Mouse (Mus musculus): ENCODE data around the gene Crebl2.
A peak's percentile ranks its signal among the peaks of the same experiment; 100 is the strongest.

Crebl2 gene

DNA sequence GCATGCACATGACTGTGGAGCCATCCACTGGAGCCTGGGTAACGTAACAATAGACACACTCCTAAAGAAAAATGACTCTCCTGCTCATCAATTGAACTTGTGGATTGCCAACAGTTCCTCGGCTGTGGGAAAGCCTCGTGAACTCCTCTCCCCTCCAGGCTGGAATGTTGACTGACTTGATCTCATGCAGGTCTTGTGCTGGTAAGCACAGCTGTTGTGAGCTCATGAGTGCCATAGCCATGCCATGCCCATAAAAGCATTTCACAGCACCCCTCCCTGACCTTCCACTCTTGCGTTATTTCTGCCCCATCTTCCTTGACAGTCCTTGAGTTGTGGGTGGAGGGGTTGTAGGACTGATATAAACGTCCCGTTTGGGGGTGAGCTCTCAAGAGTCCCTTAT is 9.5 kb upstream of the Crebl2 start:
- no peak for DNase-seq (ENCODE audit: low spot score)

DNA sequence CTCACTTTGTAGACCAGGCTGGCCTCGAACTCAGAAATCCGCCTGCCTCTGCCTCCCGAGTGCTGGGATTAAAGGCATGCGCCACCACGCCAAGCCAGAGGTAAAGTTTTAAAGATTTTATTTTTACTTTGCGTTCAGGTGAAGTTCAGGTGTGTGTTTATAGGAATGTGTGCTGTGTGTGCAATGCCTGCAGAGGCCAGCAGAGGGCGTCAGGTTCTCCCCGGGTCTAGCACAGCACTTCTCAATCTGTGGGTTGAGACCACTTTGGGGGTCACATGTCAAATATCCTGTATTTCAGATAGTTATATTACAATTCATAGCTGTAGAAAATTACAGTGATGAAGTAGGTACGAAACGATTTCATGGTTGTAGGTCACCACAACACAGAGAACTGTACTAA is 7.1 kb upstream of the Crebl2 start:
- DNase-seq (ENCODE audit: low spot score), result no peak

DNA sequence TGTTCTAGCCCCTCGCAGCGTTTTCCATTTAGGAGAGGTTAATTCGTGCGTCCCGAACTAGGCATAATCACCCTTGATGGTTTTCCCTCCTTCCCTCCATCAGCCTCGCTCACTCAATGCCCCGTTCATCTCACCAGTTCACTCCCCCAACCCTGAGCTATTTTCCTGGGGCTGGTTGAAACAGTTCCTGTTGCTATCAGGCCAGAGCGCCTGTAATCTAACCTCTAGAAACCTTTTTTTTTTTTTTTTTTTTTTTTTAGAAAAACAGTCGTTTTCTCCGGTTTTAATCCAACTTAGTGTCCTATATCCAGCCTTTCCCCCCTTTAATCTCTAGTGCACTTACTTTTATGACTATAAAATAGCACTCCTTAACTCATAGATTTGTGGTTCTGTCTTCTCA is 822 bp downstream of the Crebl2 start:
- DNase-seq (ENCODE audit: low spot score), result no peak

DNA sequence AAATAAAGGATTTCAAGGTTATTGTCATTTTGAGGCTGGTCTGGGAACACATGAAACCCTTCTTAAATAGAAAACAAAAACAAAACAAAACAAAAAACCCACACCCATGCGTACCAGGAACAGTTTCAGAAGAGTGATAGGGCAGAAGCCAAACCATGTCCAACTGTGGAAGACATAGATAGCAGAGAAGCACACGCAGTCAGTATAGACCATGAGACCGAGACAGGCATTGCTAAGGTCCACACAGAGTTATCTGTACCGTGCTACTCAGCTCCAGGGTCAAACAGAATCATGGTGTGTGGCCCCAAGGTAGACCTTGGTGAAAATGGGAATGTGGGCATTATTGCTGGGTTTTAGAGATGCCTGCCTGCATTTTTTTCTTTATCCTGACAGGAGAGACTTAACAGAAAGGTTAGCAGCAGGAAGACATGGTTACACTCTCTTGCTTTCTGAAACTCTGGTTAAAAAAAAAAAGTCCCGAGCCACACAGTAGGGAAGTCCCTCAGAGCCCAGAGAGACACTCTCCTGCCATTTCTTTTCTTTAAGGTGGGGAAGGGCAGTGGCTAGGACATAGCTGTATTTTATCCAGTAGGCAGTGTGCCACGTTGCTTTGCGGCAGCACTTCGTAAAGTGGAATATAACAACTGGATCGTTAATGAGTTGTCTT is 4.8 kb downstream of the Crebl2 start:
- no peak for DNase-seq (ENCODE audit: low spot score)

DNA sequence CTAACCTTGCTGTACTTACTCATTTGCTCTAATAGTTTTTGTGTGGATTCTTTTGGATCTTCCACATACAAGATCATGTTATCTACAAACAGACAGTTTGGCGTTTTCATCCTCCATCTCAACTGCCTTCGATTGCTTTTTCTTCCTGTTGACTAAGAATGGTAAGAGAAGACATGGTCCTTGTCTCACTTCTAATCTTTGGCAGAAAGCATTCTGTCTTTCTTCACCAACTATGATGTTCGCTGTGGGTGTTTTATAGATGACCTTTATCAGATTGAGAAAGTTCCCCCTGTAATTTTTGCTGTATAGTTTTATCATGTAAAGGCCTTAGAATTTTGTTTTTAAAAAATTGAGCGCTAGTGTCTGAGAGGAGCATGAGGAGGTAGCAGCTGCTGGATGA is 8.2 kb downstream of the Crebl2 start:
- DNase-seq (ENCODE audit: low spot score), result no peak

DNA sequence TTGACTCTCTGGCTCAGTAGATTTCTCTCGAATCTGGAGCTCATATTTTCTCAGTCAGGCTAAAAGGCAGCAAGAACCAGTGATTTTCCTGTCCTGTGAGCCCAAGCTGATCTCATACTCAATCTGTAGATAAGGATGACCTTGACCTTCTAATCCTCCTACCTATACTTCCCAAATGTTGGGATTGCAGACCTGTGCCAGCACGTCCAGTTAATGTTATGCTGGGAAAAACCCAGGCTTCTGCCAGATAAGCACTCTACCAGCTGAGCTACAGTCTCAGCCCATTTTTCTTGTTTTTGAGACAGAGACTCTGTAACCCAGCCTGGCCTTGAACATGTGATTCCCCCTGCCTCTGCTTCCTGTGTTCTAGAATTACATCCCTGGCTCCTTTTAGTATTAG is 10.4 kb downstream of the Crebl2 start:
- DNase-seq (ENCODE audit: low spot score), result no peak

DNA sequence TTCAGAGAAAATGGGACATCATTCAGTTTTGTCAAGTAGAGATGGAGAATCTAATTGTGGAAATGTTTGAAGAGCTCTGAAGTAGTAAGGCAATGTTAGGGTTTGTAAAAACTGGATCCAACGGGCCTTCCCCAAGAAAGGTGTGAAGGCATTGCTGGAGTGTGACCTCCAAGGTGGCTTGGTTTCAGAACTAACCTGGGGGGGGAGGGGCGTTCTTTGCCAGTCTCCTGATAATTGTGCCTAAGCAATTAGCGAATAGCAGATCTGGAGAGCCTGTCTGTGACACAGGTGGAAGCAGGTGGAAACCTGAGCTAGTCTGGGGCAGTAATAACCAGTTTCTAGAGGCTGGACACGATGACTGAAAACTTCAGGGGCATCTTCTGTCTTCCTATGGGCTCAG is 15.8 kb downstream of the Crebl2 start:
- no peak for DNase-seq (ENCODE audit: low spot score)

DNA sequence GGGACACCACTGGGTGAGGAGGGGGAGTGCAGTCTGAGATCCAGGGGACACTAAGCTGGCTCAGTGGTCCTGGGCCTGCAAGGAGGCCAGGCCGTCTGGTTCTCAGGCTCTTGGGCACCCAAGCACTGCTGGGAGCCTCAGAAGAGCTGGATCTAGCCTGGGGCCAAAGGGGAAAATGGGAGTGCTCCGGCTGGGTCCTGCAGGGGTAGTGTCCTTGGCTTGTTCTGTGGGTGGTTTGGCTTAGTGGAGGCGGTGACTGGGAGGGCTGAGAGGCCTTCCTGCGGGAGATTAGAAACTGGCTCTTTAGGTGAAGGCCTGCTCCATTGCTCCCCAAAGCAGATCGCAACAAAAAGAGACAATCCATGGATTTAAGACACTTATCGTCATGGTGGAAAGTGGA is 16.4 kb downstream of the Crebl2 start:
- DNase-seq (ENCODE audit: low spot score), result no peak

DNA sequence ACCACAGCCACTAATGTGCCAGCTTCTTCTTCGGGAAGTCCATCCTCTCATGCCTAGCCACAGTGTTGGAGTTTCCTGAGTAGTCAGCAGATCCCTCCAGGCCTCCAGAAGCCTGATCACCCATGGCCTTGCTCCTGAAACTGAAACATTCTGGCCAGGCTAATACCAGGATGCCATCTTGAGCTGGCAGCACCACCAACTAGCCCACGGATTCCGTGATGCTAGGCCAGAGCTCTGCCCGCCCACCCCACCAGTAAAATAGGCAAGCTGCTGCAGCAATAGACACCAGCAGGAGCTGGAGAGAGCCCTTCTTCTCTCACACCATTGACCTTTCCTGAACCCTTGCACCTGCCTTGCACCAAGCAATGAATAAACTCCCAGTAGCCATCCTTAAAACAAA is 17.6 kb downstream of the Crebl2 start:
- DNase-seq (ENCODE audit: low spot score), result no peak

DNA sequence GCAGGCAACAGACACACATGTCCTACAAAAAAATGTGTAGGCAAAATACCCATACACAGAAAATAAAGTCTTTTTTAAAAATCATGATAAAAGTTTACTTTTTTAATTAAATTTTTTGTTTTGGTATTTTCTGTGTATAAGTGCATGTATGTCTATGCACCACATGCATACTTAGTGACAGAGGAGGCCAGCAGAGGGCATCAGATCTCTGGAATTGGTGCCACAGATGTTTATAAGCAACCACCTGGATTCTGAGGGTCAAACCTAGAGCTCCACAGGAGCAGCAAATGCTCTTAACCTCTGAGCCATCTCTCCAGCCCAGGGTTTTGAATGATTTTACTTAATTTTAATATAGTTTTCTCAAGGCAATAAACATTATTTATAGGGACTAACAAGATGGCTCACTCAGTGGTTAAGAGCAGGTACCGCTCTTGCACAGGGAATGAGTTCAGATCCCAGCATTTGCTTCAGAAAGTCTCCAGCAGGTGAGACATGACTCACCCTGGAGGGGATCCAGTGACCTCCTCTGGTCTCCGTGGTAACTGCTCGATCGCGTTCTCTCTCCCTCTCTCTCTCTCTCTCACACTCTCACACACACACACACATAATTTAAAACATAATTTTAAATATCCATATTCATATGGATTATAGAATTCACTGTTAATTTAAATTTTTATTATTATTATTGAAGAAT is 18.4 kb downstream of the Crebl2 start:
- peak; percentile 64 for DNase-seq (ENCODE audit: low spot score)

DNA sequence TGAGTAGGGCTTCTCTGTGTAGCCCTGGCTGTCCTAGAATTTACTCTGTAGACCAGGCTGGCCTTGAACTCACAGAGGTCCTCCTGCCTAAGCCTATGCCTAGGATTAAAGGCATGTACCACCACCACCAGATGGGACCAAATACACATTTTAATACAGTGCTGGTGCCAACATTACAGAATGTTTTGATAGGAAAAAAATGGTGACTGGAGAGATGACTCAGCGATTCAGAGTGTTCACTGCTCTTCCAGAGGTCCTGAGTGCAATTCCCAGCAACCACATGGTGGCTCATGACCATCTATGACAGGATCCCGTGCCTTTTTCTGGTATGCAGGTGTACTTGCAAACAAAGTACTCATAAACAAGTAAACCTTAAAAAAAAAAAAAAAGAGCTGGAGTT is 19.5 kb downstream of the Crebl2 start:
- DNase-seq (ENCODE audit: low spot score), result no peak

DNA sequence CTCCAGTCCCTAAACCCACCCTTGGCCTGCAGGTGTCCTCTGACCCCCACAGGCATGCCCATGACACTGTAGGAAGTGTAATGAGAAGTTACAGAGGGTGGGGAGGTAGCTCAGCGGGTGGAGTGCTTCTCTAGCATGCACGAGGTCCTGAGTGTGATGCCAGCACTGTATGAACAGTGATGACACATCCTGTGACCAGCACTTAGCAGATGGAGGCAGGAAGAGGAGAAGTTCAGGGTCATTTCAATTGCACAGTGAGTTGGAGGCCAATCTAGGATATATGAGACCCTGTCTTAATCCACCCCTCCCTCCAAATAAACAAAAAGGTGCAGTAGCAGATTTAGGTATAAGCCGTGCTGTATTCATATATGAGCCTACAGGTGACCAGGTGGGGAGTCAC is 20.0 kb downstream of the Crebl2 start:
- no peak for DNase-seq (ENCODE audit: low spot score)

DNA sequence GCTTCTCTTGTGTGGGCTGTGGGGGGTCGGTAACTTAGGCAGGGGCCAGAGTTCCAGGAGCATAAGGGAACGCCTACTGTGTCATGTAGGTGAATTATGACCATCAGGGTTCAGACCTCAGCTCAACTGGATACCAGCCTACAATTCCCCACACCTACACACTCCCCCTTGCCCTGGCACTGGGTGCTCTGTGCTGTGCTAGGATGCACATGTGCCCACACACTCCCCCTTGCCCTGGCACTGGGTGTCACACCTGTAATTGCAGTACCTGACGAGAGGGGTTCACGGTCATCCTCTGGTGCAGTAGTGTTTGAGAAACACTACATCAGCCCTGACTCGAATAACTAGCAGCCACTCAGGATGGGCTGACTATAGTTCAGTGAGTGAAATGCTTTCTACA is 24.8 kb downstream of the Crebl2 start:
- DNase-seq (ENCODE audit: low spot score), result no peak

DNA sequence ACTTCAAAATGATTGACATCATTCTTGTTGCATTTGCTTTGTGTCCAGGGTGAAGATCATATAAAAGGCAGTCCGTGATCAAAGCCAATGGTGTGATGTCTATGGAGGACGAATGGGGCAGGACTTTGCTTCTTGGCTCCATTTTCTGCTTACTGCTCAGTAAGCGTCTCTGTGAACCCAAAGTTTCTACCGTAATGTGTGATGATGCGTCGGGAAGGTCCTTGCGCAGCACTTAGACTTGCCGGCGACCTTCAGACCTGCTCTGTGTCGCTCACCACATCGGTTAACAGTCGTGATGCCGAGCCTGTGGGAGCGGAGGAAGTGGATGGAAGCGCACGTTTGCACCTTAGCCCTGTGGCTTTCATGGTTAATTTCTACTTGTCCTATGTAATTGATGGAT is 26.0 kb downstream of the Crebl2 start:
- DNase-seq (ENCODE audit: low spot score), result no peak

DNA sequence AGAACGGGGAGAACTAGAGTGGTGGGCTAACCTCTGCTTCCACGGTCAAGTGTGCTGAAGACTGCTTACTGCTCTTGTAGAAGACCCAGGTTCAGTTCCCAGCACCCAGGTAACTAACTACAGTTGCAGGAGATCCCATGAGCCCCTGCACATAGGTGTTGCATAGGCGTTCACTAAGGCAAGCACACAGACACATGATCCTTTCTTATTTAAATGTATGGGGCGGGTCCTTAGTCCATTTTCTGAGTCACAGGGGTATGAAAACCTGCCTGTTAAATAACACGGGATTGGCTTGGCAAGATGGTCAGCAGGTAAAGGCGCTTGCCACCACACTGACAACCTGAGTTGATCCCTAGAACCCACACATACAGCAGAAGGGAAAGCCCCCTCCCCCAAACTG is 29.1 kb downstream of the Crebl2 start:
- DNase-seq (ENCODE audit: low spot score), result no peak

DNA sequence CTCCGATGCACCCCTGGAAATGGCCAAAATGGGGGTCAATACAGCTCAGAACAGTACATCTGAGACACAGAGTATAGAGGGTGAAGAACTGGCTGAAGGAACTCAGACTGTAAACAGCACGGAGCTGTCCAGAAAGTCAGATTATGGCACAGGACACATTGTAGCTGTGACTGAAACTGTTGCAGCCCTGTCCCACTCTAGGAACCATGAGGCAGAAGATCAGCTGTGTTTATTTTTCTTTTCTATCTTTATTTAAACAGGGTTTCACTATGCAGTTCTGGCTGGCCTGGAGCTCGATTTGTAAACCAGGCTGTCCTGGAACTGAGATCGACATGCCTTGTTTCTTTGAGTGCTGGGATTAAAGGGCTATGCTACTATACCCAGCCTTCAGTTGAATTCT is 30.3 kb downstream of the Crebl2 start:
- no peak for DNase-seq (ENCODE audit: low spot score)

DNA sequence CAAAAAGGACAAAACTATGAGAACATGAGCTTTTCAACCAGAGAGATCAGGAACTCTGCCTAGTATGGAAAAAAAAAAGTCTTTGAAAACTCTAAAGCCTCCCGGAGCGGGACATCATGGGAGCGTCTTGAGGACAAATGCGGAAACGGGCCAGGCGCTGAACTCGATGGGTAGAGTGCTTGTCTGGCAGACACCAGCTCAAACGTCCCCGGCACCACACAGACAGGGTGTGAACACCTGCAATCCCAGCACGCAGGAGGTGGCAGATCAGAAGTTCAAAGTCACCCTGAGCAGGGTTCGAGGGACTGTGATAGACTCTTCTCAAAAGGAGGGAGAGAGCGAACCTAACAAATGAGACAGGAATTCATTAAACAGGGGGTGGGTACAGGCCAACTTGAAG is 31.4 kb downstream of the Crebl2 start:
- DNase-seq (ENCODE audit: low spot score), result no peak

DNA sequence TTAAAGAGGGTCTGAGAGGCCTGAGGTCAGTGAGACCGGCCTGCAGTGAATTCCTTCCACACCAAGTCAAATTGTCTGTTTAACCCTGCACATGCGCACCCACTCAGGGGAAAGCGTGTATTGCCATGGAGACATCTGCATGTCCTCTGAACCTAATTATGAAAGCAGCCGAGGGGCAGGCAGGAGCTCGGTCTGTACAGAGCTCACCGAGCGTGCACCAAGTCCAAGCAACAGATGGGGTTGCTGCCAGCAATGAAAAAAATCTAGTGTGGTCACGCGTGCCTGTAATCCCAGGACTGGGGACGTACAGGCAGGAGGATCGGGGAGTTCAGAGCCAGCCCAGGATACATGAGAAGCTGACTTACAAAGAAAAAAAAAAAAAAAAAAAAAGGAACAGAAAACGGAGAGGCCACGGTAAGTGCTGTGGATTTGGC is 32.7 kb downstream of the Crebl2 start:
- DNase-seq (ENCODE audit: low spot score), result peak; percentile 71

DNA sequence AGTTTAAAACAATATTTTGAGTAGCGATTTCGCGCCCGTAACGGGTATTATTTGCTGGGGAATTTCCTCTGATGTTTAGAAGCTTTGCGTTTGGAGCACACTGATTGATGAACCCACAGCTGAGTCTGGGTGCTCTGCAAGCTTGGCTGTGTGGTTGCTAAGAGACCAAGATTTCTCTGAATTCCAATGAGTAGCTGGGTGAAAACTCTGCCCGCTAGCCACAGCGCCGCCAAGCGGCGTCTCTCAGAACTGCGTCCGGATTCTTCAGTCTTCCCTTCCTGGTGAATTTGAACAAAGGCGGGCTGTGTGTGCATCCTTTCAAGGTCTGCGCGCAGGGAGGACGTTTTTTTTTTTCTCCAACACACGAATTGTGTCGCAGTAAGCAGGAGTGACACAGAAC is 33.2 kb downstream of the Crebl2 start:
- DNase-seq (ENCODE audit: low spot score), result peak; percentile 98

DNA sequence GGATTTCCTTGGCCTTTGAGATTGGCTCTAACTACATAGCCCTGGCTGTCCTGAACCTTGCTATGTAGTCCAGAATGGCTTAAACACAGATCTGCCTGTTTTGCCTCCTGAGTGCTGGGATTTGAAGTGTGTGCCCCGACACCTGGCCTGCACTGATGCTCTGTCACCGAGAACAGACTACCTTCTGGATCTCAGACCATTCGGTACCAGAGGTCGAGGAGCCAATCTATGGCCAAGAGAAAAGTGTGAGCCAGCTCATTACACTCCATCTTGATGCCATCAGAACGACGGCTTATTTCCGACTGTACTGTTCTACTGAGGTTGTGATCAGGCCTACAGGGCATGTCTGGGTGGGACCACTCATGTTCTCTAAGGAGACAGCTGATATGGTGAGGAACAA is 36.2 kb downstream of the Crebl2 start:
- DNase-seq (ENCODE audit: low spot score), result no peak

DNA sequence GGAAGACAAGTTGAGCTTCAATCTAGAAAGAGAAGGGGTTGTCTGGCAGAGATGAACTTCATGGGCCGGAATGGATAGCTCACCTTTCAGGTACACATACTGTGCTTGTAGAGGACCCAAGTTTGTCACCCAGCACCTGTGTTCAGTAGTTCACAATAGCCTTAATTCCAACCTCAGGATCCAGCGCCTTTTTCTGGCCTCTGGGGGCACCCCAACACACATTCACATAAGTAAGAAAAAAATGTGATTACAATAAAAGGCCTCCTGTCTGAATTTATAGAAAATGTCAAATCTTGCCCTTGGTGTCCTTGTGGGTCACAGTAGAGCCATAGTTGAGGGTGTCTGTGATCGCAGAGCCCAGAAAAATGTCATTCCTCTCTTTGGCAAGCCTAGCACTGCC is 37.4 kb downstream of the Crebl2 start:
- DNase-seq (ENCODE audit: low spot score), result no peak

DNA sequence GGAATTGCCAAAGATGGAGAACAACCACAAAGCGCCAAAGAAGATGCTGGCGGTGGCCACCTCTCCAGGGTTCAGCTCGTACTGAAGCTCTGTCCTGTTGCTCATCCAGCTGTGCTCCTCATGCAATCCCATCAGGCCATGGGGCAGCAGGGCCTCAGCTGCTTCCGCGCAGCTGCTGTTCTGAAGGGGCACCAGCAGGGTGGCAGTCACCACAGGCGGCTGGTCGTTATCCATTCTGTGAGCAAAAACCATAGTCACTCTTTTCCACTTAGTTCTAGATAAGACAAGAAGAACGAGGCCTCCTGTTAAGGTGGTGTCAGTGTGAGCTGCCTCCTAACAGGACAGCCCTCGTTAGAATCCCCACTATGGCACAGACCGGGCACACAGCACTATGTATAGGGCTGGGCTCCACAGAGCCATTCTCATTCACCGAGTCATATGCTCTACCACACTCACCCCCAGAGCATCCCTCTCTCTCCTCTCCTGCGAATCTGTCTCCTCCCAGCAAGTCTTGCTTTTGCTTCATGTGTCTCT is 40.3 kb downstream of the Crebl2 start:
- DNase-seq (ENCODE audit: low spot score), result no peak

DNA sequence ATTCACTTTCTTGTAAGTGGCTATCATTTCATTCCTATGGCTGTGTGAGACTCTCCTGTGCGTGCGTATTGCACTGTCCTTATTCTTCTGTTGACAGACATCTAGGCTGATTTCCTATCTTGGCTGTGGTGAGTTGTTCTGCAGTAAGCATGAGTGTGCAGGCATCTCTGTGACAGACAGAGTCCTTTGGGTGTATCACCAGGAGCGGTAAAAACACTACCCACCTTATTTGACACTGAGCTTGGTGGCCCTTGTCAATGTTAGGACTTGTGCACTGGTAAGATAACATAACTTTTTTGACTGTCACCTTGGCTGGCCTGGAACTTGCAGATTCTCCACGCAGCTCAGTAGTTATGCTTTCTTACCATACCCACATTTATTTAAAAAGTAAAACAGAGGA is 40.9 kb downstream of the Crebl2 start:
- no peak for DNase-seq (ENCODE audit: low spot score)

DNA sequence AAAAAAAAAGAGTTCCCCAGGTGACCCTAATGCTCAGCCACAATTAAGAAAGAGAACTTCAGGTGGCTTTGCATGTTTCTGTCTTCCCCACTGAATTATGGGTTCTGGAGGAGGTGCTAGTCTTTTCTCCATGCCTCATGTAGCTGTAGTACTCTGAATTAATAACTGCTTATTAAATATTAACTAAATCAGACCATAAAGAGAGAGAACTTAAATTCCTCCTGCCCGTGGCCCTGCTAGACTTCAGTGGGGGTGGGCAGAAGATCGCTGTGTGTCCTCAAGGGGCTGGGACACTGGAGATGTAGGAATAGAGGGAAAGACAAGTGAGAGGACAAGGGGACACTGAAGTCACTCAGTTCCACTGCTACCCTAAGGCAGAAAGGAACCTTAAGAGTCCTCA is 42.3 kb downstream of the Crebl2 start:
- DNase-seq (ENCODE audit: low spot score), result no peak
